Mouse (Mus musculus) frontal cortex, postnatal 10 days (tissue): ENCODE data around the gene Acvr1.

Source experiments
- DNase-seq, 2 experiments: peaks; one replicate each; pipeline ENCODE4 v3.0.0; 2022; ENCODE audit warnings: low spot score in 2 of 2, mixed read lengths in 1 of 2

The Acvr1 gene

DNA sequence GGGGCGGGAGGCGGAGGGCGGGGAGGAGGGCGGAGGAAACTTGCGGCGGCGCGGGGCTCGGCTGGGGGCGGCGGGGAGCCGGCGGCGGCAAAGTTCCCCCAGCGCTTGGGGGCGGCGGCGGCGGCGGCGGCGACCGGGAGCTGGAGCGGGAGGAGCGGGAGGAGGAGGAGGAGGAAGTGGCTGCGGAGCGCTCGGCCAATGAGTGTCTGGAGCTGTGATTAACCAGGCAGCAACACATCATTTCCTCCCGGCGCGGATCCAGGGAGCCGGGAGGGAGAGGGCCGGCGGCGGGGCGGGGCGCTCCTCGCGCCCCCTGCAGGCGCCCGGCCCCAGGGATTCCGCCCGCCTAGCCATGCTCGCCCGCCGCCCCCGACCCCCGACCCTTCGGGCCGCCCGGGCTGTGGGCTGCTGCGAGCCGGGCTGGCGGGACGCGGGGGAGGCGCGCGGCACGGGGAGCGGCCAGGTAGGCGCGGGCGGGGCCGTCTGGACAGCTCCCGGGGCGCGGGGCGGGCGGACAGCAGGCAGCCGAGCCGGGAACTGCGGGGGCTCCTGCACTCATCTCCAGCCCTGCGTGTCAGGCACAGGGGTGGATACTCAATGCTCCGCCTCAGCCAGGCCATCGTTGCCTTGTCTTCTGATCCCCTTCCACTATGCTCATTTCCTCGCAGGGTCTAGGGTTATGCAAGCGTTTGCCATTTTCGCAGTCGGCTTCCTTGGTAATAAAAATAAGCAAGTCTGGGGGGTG lies at the start of gene Acvr1, which contains the start of gene Upp2:
TSS of gene Acvr1 (minus strand) at position 92 of the 745 bp plus-strand sequence.
TSS of gene Upp2 (plus strand) at position 233 of the 745 bp plus-strand sequence.
- peak; percentile 77 to 86 for DNase-seq

DNA sequence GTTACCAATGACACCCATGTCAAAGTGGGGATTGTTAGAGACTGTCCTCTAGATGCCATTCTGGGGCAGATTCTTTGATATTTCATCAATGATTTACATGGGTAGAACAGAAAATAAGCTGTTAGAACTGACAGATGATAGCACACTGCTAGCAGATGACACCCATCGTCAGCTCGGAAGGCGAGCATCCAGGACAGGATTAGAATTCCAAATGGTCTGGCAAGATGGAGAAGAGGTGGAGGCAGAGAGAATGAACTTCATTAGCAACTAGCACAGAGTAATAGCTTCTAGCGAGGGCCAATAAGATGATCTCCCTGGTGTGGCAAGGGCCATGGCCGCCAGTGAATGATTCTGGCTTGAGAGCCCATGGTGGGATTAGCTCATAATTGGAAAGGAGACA lies 48.8 kb upstream of the Acvr1 start:
- no peak for DNase-seq

DNA sequence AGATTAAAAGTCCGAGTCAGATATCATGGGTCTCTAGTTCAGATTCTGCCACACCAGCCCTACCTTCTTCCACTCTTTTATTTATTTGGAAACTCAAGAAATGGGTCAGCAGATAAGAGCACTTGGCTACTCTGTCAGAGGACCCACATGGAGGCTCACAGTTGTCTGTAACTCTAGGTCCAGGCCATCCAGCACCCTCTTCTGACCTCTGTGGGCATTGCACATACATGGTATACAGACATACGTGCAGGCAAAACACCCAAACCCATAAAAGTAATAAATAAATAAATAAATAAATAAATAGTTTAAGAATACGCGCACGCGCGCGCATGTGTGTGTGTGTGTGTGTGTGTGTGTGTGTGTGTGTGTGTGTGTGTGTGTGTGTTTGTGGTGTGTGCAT lies 47.9 kb upstream of the Acvr1 start:
- DNase-seq, result no peak

GRCm38 (mm10) chr2:58613720-58614119 lies 46.8 kb upstream of the Acvr1 start:
- no peak for DNase-seq

DNA sequence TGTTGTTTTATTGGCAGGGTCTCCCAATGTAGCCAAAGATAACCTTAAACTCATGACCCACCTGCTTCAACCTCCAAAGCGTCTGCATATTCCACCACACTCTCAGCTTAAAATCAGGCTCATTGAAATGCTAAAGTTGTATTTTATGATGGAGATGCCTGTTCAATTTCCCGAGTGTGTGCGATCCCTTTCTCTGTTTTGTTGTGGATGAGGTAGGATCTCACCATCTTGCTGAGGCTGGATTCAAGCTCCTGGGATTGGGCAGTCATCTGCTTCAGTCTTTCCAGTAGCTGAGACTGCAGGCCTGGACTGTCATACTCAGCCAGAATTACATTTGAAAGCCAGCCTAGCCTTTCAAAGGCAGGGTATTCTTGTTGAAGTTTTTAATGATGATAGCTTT lies 37.8 kb upstream of the Acvr1 start:
- no peak for DNase-seq

DNA sequence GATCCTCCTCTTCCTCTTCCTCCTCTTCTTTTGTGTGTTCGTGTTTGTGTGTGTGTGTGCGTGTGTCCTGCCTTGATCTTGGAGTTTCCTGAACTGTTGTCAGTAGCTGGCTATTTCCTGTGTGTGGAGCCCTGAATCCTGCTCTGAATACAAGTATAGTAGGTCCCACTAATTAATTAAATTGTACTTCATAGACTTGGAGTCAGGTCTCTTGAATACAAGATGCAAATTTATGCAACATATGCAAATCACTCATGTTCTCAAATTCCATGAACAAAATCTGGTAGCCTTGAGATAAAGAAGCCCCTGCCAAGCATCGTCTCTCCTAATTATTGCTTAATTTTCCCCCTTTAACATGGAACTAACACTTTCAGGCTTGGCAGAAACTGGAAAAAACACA lies 36.4 kb upstream of the Acvr1 start:
- DNase-seq, result no peak

GRCm38 (mm10) chr2:58601382-58601781 lies 34.4 kb upstream of the Acvr1 start:
- no peak for DNase-seq

DNA sequence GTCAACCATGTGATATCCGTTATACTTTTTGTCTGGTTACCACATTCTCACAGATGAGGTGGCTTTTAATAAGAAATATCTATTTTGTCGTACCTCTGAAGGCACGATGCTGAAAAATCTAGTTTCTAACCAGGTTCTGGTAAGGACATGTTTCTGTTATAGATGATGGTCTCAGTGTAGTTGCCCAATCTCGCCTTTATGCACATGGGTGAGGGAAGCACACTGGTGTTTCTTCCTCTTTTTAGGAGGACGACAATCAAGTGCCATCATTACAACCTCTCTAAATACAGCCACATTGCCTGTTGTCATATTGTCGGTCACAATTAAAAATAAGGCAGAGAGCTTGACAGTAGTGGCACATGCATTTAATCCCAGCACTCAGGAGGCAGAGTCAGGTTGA lies 32.7 kb upstream of the Acvr1 start:
- DNase-seq, result no peak

DNA sequence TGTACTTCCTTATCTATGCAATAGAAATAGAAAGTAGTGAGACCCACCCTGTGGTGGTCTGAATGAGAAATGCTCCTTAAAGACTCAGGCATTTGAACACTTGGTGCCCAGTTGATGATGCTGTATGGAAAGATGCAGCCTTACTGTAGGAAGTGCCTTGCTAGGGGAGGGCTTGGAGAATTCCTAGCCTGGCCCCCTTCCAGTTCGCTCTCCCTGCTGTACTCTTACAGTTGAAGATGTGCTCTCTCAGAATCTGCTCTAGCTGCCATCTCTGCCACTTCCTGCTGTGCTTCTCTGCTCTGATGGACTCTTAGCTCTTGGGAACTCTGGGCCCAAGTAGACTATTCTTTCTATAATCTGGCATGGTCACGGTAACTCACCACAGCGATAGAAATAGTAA lies 30.6 kb upstream of the Acvr1 start:
- no peak for DNase-seq

GRCm38 (mm10) chr2:58596774-58597342 lies 29.9 kb upstream of the Acvr1 start:
- no peak for DNase-seq

- no peak for DNase-seq
Observed at GRCm38 (mm10) chr2:58595350-58595749, 28.4 kb upstream of the Acvr1 start.

GRCm38 (mm10) chr2:58590055-58590454 lies 23.1 kb upstream of the Acvr1 start:
- DNase-seq, result no peak

- DNase-seq, result peak in 1 of 2 experiments; percentile 59
Observed at GRCm38 (mm10) chr2:58589637-58590036, 22.7 kb upstream of the Acvr1 start.

- DNase-seq, result peak; percentile 57 to 75
Observed at GRCm38 (mm10) chr2:58586311-58586710, 19.4 kb upstream of the Acvr1 start.

GRCm38 (mm10) chr2:58574167-58574566 lies 7.2 kb upstream of the Acvr1 start:
- no peak for DNase-seq

GRCm38 (mm10) chr2:58568841-58569645 lies 2.1 kb upstream of the Acvr1 start:
- no peak for DNase-seq

GRCm38 (mm10) chr2:58567866-58568719 lies 1.1 kb upstream of the Acvr1 start:
- DNase-seq, result no peak

GRCm38 (mm10) chr2:58566410-58567065 lies 419 bp downstream of the Acvr1 start:
- DNase-seq, result peak; percentile 45 to 70

- no peak for DNase-seq
Observed at GRCm38 (mm10) chr2:58566049-58566409, 928 bp downstream of the Acvr1 start.

DNA sequence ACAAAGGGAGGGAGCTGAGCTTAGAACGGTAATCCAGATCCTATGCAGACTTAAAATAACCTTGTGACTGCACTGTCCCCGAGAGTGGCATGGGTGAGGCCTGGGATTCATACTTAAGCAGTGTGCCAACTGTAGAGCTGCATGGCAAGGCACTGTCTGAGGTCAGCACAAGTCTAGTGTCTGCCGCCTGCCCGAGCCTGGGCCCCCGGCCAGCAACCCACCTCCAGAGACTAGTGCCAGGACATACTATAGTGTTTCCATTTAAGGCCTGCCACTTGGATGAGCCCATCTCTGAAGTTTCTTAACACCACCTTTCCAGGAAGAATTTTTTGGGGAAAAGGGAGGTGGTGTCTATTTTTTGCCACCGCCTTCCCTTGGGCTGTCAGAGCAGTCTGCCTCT lies 1.7 kb downstream of the Acvr1 start:
- peak; percentile 39 to 56 for DNase-seq

DNA sequence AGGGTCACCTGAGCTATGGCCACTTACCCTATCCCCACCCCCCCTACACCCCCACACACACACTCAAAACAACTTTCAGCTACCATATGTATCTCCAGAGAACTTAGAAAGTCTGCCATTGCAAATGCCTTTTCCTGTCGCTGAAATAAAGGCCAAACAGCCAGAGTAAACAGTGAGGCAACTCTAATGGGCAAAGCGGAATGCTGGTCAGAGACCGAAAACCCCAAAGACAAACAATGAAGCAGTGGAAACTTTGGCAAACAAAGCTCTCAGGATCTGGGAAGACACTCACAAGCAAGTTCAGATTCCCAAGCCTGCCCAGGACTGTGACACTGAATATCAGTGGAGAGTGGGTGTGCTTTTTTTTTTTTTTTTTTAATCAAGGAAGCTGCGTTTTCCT lies 4.8 kb downstream of the Acvr1 start:
- DNase-seq, result no peak
